Mouse (Mus musculus): Measurements from ENCODE around the gene Eef1e1.
"Not testable (repeated sequence)": the region's sequence is repeated elsewhere in the genome, so short reads cannot be mapped to it uniquely, and the experiment has no call there.

The Eef1e1 gene

GRCm38 (mm10) chr13:38658528-38659280, at the start of gene Eef1e1:
TSS of gene Eef1e1 (minus strand) at chr13:38659058.
- peak; percentile 87 for DNase-seq (ENCODE audit: low read depth, low spot score)

- DNase-seq (ENCODE audit: low read depth, low spot score): no peak
These were observed 32.0 kb upstream of the Eef1e1 start for GRCm38 (mm10) chr13:38690845-38691244.

GRCm38 (mm10) chr13:38690028-38690427, 31.2 kb upstream of the Eef1e1 start:
- no peak for DNase-seq (ENCODE audit: low read depth, low spot score)

GRCm38 (mm10) chr13:38688761-38689160, 29.9 kb upstream of the Eef1e1 start:
- DNase-seq (ENCODE audit: low read depth, low spot score): no peak

GRCm38 (mm10) chr13:38672336-38672735, 13.5 kb upstream of the Eef1e1 start:
- no peak for DNase-seq (ENCODE audit: low read depth, low spot score)

- DNase-seq (ENCODE audit: low read depth, low spot score): not testable (repeated sequence)
These were observed 12.6 kb upstream of the Eef1e1 start for GRCm38 (mm10) chr13:38671451-38671850.

GRCm38 (mm10) chr13:38670051-38670450, 11.2 kb upstream of the Eef1e1 start:
- no peak for DNase-seq (ENCODE audit: low read depth, low spot score)

- DNase-seq (ENCODE audit: low read depth, low spot score): no peak
These were observed 9.7 kb upstream of the Eef1e1 start for GRCm38 (mm10) chr13:38668514-38668913.

GRCm38 (mm10) chr13:38664753-38665152, 5.9 kb upstream of the Eef1e1 start:
- no peak for DNase-seq (ENCODE audit: low read depth, low spot score)

GRCm38 (mm10) chr13:38659524-38660136, 772 bp upstream of the Eef1e1 start:
- DNase-seq (ENCODE audit: low read depth, low spot score): no peak

- no peak for DNase-seq (ENCODE audit: low read depth, low spot score)
These were observed 993 bp downstream of the Eef1e1 start for GRCm38 (mm10) chr13:38657865-38658264.

- DNase-seq (ENCODE audit: low read depth, low spot score): no peak
These were observed 8.6 kb downstream of the Eef1e1 start for GRCm38 (mm10) chr13:38650292-38650691.

GRCm38 (mm10) chr13:38649069-38649468, 9.8 kb downstream of the Eef1e1 start:
- no peak for DNase-seq (ENCODE audit: low read depth, low spot score)

GRCm38 (mm10) chr13:38641414-38641813, 17.4 kb downstream of the Eef1e1 start:
- no peak for DNase-seq (ENCODE audit: low read depth, low spot score)

GRCm38 (mm10) chr13:38640961-38641360, 17.9 kb downstream of the Eef1e1 start:
- DNase-seq (ENCODE audit: low read depth, low spot score): no peak

GRCm38 (mm10) chr13:38638694-38639093, 20.2 kb downstream of the Eef1e1 start:
- DNase-seq (ENCODE audit: low read depth, low spot score): no peak

GRCm38 (mm10) chr13:38634800-38635269, 24.0 kb downstream of the Eef1e1 start, which contains the start of gene Bloc1s5:
TSS of gene Bloc1s5 (minus strand) at chr13:38635109.
- peak; percentile 93 for DNase-seq (ENCODE audit: low read depth, low spot score)

- no peak for DNase-seq (ENCODE audit: low read depth, low spot score)
These were observed 24.5 kb downstream of the Eef1e1 start for GRCm38 (mm10) chr13:38634256-38634799.

GRCm38 (mm10) chr13:38633287-38634000, 25.4 kb downstream of the Eef1e1 start:
- DNase-seq (ENCODE audit: low read depth, low spot score): no peak

GRCm38 (mm10) chr13:38632556-38632955, 26.3 kb downstream of the Eef1e1 start:
- no peak for DNase-seq (ENCODE audit: low read depth, low spot score)

GRCm38 (mm10) chr13:38626229-38626525, 32.7 kb downstream of the Eef1e1 start:
- no peak for DNase-seq (ENCODE audit: low read depth, low spot score)
